Mouse (Mus musculus): ENCODE data around the gene Cd164. TPM values are rescaled to one million over a fixed set of nuclear protein-coding genes. Genes with fewer than 3 reads are reported as not detected.

Gene Cd164
- polyA plus RNA-seq, 1 experiment from 2014 or later, result 84.8 TPM

- Histone ChIP-seq H3K36me3 (ENCODE audit: control insufficient read depth, insufficient read depth, low read length) (0 out of 2 replicates have a peak, but pooled peaks cover 15% of the 10 kb centered on the region), H3K27me3 (replicated peaks; ENCODE audit: control insufficient read depth, insufficient read depth, low read length) (no peaks in the 10 kb centered on the region), H3K4me3 (ENCODE audit: low read depth, low read length) (peak overlapping the region; percentile 58), H3K9ac (ENCODE audit: low read length) (peak overlapping the region; percentile 79), H3K9me3 (replicated peaks; ENCODE audit: control insufficient read depth, low read length) (no peaks in the 10 kb centered on the region), H3K4me1 (ENCODE audit: control insufficient read depth, insufficient read depth, low read length) (peaks cover 13% of the 10 kb centered on the region; the same call in 1 of the 2 replicates), H3K4me2 (ENCODE audit: low read length) (peak overlapping the region; percentile 72), H3K27ac (ENCODE audit: low read depth, low read length) (peak overlapping the region; percentile 84; the same call in 1 of the 2 replicates)
- 0% methylated on average over 20 of the region's 20 CpGs for WGBS
- ATAC-seq (peak; percentile 80), DNase-seq (ENCODE audit: low spot score) (peak; percentile 81)
Measured at GRCm38 (mm10) chr10:41477278-41478181, 41.7 kb upstream of the Cd164 start.

- Histone ChIP-seq H3K36me3 (ENCODE audit: control insufficient read depth, insufficient read depth, low read length) (peaks cover 34% of the 10 kb centered on the region), H3K9ac (ENCODE audit: low read length) (no peak overlapping the region), H3K27me3 (replicated peaks; ENCODE audit: control insufficient read depth, insufficient read depth, low read length) (no peaks in the 10 kb centered on the region), H3K27ac (ENCODE audit: low read depth, low read length) (no peak overlapping the region), H3K4me1 (ENCODE audit: control insufficient read depth, insufficient read depth, low read length) (peaks cover 13% of the 10 kb centered on the region; the same call in 1 of the 2 replicates), H3K4me3 (ENCODE audit: low read depth, low read length) (no peak overlapping the region), H3K4me2 (ENCODE audit: low read length) (no peak overlapping the region), H3K9me3 (replicated peaks; ENCODE audit: control insufficient read depth, low read length) (no peaks in the 10 kb centered on the region)
- ATAC-seq (no peak), DNase-seq (ENCODE audit: low spot score) (no peak)
- WGBS, result 90% methylated on average over 3 of the region's 3 CpGs
Measured at GRCm38 (mm10) chr10:41479961-41480360, 39.3 kb upstream of the Cd164 start.

GRCm38 (mm10) chr10:41480938-41481880 is 38.0 kb upstream of the Cd164 start:
- ATAC-seq, result no peak
- H3K9me3 ChIP-seq (replicated peaks; ENCODE audit: control insufficient read depth, low read length), result no peaks in the 10 kb centered on the region
- no peak overlapping the region for H3K4me3 ChIP-seq (ENCODE audit: low read depth, low read length)
- H3K27ac ChIP-seq (ENCODE audit: low read depth, low read length), result no peak overlapping the region
- no peak for DNase-seq (ENCODE audit: low spot score)
- no peak overlapping the region for H3K4me2 ChIP-seq (ENCODE audit: low read length)
- no peak overlapping the region for H3K9ac ChIP-seq (ENCODE audit: low read length)
- H3K4me1 ChIP-seq (ENCODE audit: control insufficient read depth, insufficient read depth, low read length), result peaks cover 8% of the 10 kb centered on the region; the same call in 1 of the 2 replicates
- peaks cover 45% of the 10 kb centered on the region for H3K36me3 ChIP-seq (ENCODE audit: control insufficient read depth, insufficient read depth, low read length)
- WGBS, result 77% methylated on average over 33 of the region's 33 CpGs
- no peaks in the 10 kb centered on the region for H3K27me3 ChIP-seq (replicated peaks; ENCODE audit: control insufficient read depth, insufficient read depth, low read length)

- Histone ChIP-seq H3K27ac (ENCODE audit: low read depth, low read length) (no peak overlapping the region), H3K36me3 (ENCODE audit: control insufficient read depth, insufficient read depth, low read length) (peaks cover 58% of the 10 kb centered on the region), H3K4me3 (ENCODE audit: low read depth, low read length) (no peak overlapping the region), H3K4me2 (ENCODE audit: low read length) (no peak overlapping the region), H3K27me3 (replicated peaks; ENCODE audit: control insufficient read depth, insufficient read depth, low read length) (no peaks in the 10 kb centered on the region), H3K9ac (ENCODE audit: low read length) (no peak overlapping the region), H3K4me1 (ENCODE audit: control insufficient read depth, insufficient read depth, low read length) (peaks cover 3% of the 10 kb centered on the region; the same call in 1 of the 2 replicates), H3K9me3 (replicated peaks; ENCODE audit: control insufficient read depth, low read length) (no peaks in the 10 kb centered on the region)
- 90% methylated on average over 7 of the region's 7 CpGs for WGBS
- DNase-seq (ENCODE audit: low spot score) (no peak), ATAC-seq (no peak)
Measured at GRCm38 (mm10) chr10:41482446-41482845, 36.8 kb upstream of the Cd164 start.

GRCm38 (mm10) chr10:41485778-41486177 is 33.4 kb upstream of the Cd164 start:
- 94% methylated on average over 16 of the region's 16 CpGs for WGBS
- no peak overlapping the region for H3K9ac ChIP-seq (ENCODE audit: low read length)
- H3K9me3 ChIP-seq (replicated peaks; ENCODE audit: control insufficient read depth, low read length), result no peaks in the 10 kb centered on the region
- DNase-seq (ENCODE audit: low spot score) (no peak), ATAC-seq (no peak)
- peaks cover 15% of the 10 kb centered on the region for H3K4me1 ChIP-seq (ENCODE audit: control insufficient read depth, insufficient read depth, low read length)
- no peak overlapping the region for H3K27ac ChIP-seq (ENCODE audit: low read depth, low read length)
- H3K27me3 ChIP-seq (replicated peaks; ENCODE audit: control insufficient read depth, insufficient read depth, low read length), result no peaks in the 10 kb centered on the region
- H3K4me3 ChIP-seq (ENCODE audit: low read depth, low read length), result no peak overlapping the region
- H3K36me3 ChIP-seq (ENCODE audit: control insufficient read depth, insufficient read depth, low read length), result peaks cover 64% of the 10 kb centered on the region
- H3K4me2 ChIP-seq (ENCODE audit: low read length), result no peak overlapping the region

- H3K4me3 ChIP-seq (ENCODE audit: low read depth, low read length), result no peak overlapping the region
- no peak overlapping the region for H3K4me2 ChIP-seq (ENCODE audit: low read length)
- WGBS, result 83% methylated on average over 14 of the region's 14 CpGs
- DNase-seq (ENCODE audit: low spot score) (no peak), ATAC-seq (no peak)
- peaks cover 58% of the 10 kb centered on the region for H3K36me3 ChIP-seq (ENCODE audit: control insufficient read depth, insufficient read depth, low read length)
- no peaks in the 10 kb centered on the region for H3K9me3 ChIP-seq (replicated peaks; ENCODE audit: control insufficient read depth, low read length)
- H3K27ac ChIP-seq (ENCODE audit: low read depth, low read length), result no peak overlapping the region
- no peak overlapping the region for H3K9ac ChIP-seq (ENCODE audit: low read length)
- H3K4me1 ChIP-seq (ENCODE audit: control insufficient read depth, insufficient read depth, low read length), result peaks cover 15% of the 10 kb centered on the region
- H3K27me3 ChIP-seq (replicated peaks; ENCODE audit: control insufficient read depth, insufficient read depth, low read length), result no peaks in the 10 kb centered on the region
Measured at GRCm38 (mm10) chr10:41486506-41487170, 32.6 kb upstream of the Cd164 start.

- DNase-seq (ENCODE audit: low spot score) (no peak), ATAC-seq (no peak)
- Histone ChIP-seq H3K27ac (ENCODE audit: low read depth, low read length) (no peak overlapping the region), H3K4me2 (ENCODE audit: low read length) (peak overlapping the region; percentile 98), H3K27me3 (replicated peaks; ENCODE audit: control insufficient read depth, insufficient read depth, low read length) (no peaks in the 10 kb centered on the region), H3K36me3 (ENCODE audit: control insufficient read depth, insufficient read depth, low read length) (peaks cover 42% of the 10 kb centered on the region), H3K9me3 (replicated peaks; ENCODE audit: control insufficient read depth, low read length) (no peaks in the 10 kb centered on the region), H3K4me3 (ENCODE audit: low read depth, low read length) (peak overlapping the region; percentile 65), H3K9ac (ENCODE audit: low read length) (peak overlapping the region; percentile 68), H3K4me1 (ENCODE audit: control insufficient read depth, insufficient read depth, low read length) (peaks cover 15% of the 10 kb centered on the region)
- WGBS, result 49% methylated on average over 7 of the region's 7 CpGs
Measured at GRCm38 (mm10) chr10:41488877-41489276, 30.3 kb upstream of the Cd164 start.

GRCm38 (mm10) chr10:41489294-41489693 is 29.9 kb upstream of the Cd164 start:
- peaks cover 15% of the 10 kb centered on the region for H3K4me1 ChIP-seq (ENCODE audit: control insufficient read depth, insufficient read depth, low read length)
- no peak for ATAC-seq
- peaks cover 38% of the 10 kb centered on the region for H3K36me3 ChIP-seq (ENCODE audit: control insufficient read depth, insufficient read depth, low read length)
- no peaks in the 10 kb centered on the region for H3K27me3 ChIP-seq (replicated peaks; ENCODE audit: control insufficient read depth, insufficient read depth, low read length)
- no peaks in the 10 kb centered on the region for H3K9me3 ChIP-seq (replicated peaks; ENCODE audit: control insufficient read depth, low read length)
- H3K9ac ChIP-seq (ENCODE audit: low read length), result peak overlapping the region; percentile 68
- no peak for DNase-seq (ENCODE audit: low spot score)
- peak overlapping the region; percentile 98 for H3K4me2 ChIP-seq (ENCODE audit: low read length)
- peak overlapping the region; percentile 65 for H3K4me3 ChIP-seq (ENCODE audit: low read depth, low read length)
- H3K27ac ChIP-seq (ENCODE audit: low read depth, low read length), result no peak overlapping the region
- 32% methylated on average over 8 of the region's 8 CpGs for WGBS
